Mouse (Mus musculus): ENCODE data around the gene Rhox4g. TPM values are rescaled to one million over a fixed set of nuclear protein-coding genes. Genes with fewer than 3 reads are reported as not detected.
"Not testable (repeated sequence)": the region's sequence is repeated elsewhere in the genome, so short reads cannot be mapped to it uniquely, and the experiment has no call there.

Gene Rhox4g
- polyA plus RNA-seq (2014; fragmentation: Nextera tagmentation; extraction: Ambion mirVana): not detected in 2 replicates

DNA sequence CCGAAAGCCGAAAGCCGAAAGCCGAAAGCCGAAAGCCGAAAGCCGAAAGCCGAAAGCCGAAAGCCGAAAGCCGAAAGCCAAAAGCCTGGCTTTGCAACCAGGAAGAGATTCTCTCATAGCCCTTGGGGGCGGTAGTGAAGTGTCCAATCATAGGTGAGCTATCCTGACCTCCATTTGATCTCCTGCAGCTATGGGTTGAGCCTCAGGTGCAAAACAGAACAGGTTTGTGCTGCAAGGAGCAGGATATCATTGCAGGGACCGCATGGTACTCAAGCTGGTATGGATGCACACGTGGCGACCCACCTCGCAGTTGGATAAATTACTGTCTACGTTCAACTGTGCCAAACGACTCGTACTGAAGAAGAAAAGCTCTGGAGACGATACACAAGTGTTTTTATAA lies at the start of gene Rhox4g:
Rhox4g (minus strand) TSS at position 101 of the 400 bp plus-strand sequence.
- not testable (repeated sequence) for H3K9me3 ChIP-seq (ENCODE audit: low read depth, low read length); H3K36me3 ChIP-seq (ENCODE audit: insufficient read depth); H3K9ac ChIP-seq; H3K27ac ChIP-seq (ENCODE audit: low read depth); DNase-seq; H3K4me3 ChIP-seq (ENCODE audit: low read depth, low read length); H3K4me2 ChIP-seq; H3K27me3 ChIP-seq (ENCODE audit: insufficient read depth, low read length); ATAC-seq (ENCODE audit: insufficient read depth); H3K4me1 ChIP-seq (ENCODE audit: insufficient read depth)
- 91% methylated on average over 16 of the region's 20 CpGs for WGBS

DNA sequence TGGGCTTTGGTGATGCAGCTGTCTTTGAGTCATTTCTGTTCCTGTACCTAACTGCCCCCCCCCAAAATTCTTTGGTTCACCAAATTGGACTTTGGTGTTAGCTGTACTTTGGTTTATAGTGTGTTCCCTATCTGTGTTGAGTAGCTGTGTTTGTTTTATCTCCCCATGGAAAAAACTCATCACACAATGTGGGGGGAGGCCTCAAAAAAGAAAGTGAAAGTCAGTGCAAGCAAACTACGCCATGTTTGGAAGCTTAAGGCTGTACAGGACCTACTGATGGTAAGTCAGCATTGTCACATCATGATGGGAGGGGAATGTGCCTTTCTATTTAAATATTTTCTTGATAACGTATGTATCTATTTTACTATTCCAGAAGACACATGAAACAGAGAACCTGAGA lies 41.1 kb upstream of the Rhox4g start:
- 71% methylated on average over 2 of the region's 2 CpGs for WGBS
- H3K36me3 ChIP-seq (ENCODE audit: insufficient read depth): no peaks in the 10 kb centered on the region
- H3K27ac ChIP-seq (ENCODE audit: low read depth): no peak overlapping the region
- no peak overlapping the region for H3K9ac ChIP-seq
- TF ChIP-seq CTCF (IDR thresholded peaks at IDR 0.05; ENCODE audit: low read depth): no peak
- DNase-seq (no peak), ATAC-seq (ENCODE audit: insufficient read depth) (no peak)
- H3K27me3 ChIP-seq (ENCODE audit: insufficient read depth, low read length): no peaks in the 10 kb centered on the region
- no peak overlapping the region for H3K4me2 ChIP-seq
- H3K4me3 ChIP-seq (ENCODE audit: low read depth, low read length): no peak overlapping the region
- H3K9me3 ChIP-seq (ENCODE audit: low read depth, low read length): no peaks in the 10 kb centered on the region
- H3K4me1 ChIP-seq (ENCODE audit: insufficient read depth): no peaks in the 10 kb centered on the region

DNA sequence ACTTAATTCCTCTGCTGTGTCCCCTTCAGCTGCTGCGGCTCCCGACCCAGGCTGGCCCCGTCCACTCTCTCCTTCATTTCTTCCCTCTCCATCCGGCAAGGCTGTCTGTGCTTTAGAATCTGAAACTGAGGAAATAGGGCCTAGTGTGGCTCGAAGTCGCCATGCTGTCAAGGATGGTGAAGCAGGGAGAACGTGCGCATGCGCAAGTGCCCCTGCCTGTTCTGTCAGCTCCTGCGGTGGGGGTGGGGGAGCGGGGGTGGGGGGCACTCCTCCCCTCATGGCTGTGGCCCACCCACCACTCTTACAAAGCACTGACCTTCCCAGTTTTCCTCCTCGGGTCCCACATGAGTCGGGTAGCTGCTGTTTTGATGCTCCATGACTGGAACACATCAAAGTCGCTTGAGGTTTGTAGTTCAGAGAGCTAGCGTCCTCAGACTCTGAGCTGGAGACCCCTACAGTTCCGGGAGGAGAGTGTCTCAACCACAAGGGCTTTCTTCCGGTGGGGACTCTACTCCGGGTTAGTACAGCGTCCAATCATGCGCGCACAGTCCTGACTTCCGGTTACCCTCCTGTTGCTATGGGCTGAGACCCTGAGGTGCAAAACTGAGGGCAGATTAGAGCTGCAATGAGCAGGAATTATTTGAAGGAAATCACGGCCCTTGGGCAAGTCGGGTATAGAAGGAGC lies 32.0 kb upstream of the Rhox4g start:
- Histone ChIP-seq H3K4me1 (ENCODE audit: insufficient read depth) (no peaks in the 10 kb centered on the region), H3K36me3 (ENCODE audit: insufficient read depth) (no peaks in the 10 kb centered on the region), H3K4me3 (ENCODE audit: low read depth, low read length) (no peak overlapping the region), H3K9ac (no peak overlapping the region), H3K4me2 (no peak overlapping the region), H3K27me3 (ENCODE audit: insufficient read depth, low read length) (no peaks in the 10 kb centered on the region), H3K9me3 (ENCODE audit: low read depth, low read length) (no peaks in the 10 kb centered on the region), H3K27ac (ENCODE audit: low read depth) (no peak overlapping the region)
- DNase-seq (no peak), ATAC-seq (ENCODE audit: insufficient read depth) (no peak)
- WGBS: 85% methylated on average over 24 of the region's 24 CpGs
- TF ChIP-seq CTCF (IDR thresholded peaks at IDR 0.05; ENCODE audit: low read depth): no peak

DNA sequence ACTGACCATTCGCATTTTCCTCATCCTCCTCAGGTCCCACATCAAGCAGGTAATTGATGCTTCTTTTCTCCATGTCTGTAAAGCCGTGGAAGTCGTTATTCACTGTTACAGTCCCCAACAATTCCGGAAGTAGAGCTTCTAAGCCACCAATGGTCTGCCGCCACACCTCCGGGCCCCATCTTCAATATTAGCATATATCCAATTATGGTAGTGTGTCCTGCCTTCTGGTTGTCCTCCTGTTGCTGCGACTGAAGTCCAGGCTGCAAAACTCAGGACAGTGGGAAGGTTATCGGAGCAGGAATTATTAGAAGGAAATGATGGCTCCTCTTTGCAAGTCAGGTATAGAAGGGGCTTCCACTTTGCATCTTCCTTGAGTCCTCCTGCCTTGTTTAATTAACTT lies 22.1 kb upstream of the Rhox4g start, which contains the start of gene Rhox2h:
Rhox2h (minus strand) TSS at position 101 of the 400 bp plus-strand sequence.
- H3K9me3 ChIP-seq (ENCODE audit: low read depth, low read length); ATAC-seq (ENCODE audit: insufficient read depth); H3K4me3 ChIP-seq (ENCODE audit: low read depth, low read length); H3K4me1 ChIP-seq (ENCODE audit: insufficient read depth); DNase-seq; H3K36me3 ChIP-seq (ENCODE audit: insufficient read depth); H3K27me3 ChIP-seq (ENCODE audit: insufficient read depth, low read length); H3K4me2 ChIP-seq; H3K9ac ChIP-seq; H3K27ac ChIP-seq (ENCODE audit: low read depth): not testable (repeated sequence)
- WGBS: 86% methylated on average over 8 of the region's 8 CpGs

DNA sequence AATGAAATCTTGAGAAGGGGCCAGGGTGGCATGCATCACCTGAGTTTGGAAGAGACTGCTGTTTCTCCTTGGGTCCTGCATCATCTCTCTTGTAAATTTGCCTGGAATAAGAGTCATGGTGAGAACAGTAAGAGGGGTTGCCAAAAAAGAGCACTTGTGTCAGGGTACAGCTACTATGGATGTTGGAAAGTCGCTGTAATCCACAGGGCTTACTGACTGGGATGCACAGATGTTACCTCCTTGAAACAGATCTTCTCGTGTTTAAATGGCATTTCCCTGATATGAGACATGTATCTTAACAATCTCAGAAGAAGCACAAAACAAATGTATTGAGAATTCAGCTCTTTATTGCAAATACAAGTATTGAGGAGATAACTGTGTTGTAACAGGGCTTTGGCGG lies 17.5 kb upstream of the Rhox4g start, which contains the start of gene Rhox3h:
Rhox3h (minus strand) TSS at position 101 of the 400 bp plus-strand sequence.
- not testable (repeated sequence) for H3K4me2 ChIP-seq; ATAC-seq (ENCODE audit: insufficient read depth); H3K9ac ChIP-seq; H3K4me3 ChIP-seq (ENCODE audit: low read depth, low read length); H3K27me3 ChIP-seq (ENCODE audit: insufficient read depth, low read length); H3K4me1 ChIP-seq (ENCODE audit: insufficient read depth); H3K27ac ChIP-seq (ENCODE audit: low read depth); H3K36me3 ChIP-seq (ENCODE audit: insufficient read depth); DNase-seq; H3K9me3 ChIP-seq (ENCODE audit: low read depth, low read length)
- 86% methylated on average over 1 of the region's 3 CpGs for WGBS

DNA sequence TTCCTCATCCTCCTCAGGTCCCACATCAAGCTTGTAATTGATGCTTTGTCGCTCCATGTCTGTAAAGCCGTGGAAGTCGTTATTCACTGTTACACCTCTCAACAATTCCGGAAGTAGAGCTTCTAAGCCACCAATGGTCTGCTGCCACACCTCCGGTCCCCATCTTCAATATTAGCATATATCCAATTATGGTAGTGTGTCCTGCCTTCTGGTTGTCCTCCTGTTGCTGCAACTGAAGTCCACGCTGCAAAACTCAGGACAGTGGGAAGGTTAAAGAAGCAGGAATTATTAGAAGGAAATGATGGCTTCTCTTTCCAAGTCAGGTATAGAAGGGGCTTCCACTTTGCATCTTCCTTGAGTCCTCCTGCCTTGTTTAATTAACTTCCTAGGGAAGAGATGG lies 7.8 kb downstream of the Rhox4g start, which contains the start of gene Rhox2g:
Rhox2g (minus strand) TSS at position 101 of the 400 bp plus-strand sequence.
- not testable (repeated sequence) for ATAC-seq (ENCODE audit: insufficient read depth)

DNA sequence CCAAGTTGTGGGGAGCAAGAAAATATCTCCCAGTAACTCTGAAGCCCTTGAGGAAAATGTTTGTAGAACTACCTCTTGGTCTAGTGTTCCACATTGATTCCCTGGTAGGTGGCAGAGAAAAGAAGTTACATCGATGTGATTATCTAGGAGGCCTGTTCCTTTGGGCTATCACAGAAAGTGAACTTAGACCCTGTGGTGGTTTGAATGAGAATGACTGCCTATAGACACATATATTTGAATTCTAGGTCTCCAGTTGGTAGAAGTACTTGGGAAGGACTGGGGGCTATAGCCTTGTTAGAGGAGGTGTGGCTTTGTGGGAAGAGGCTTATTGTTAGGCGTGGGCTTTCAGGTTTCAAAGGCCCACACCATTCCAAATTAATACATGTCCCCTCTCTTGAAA lies 22.6 kb downstream of the Rhox4g start, which contains the start of gene Rhox3g:
Rhox3g (minus strand) TSS at position 101 of the 400 bp plus-strand sequence.
- not testable (repeated sequence) for DNase-seq; H3K27me3 ChIP-seq (ENCODE audit: insufficient read depth, low read length); ATAC-seq (ENCODE audit: insufficient read depth); H3K4me3 ChIP-seq (ENCODE audit: low read depth, low read length); H3K27ac ChIP-seq (ENCODE audit: low read depth); H3K9me3 ChIP-seq (ENCODE audit: low read depth, low read length); H3K4me1 ChIP-seq (ENCODE audit: insufficient read depth); H3K36me3 ChIP-seq (ENCODE audit: insufficient read depth); H3K4me2 ChIP-seq; H3K9ac ChIP-seq
- WGBS: 84% methylated on average over 2 of the region's 2 CpGs

More for the DNA sequence above, 7.8 kb downstream of the Rhox4g start, which contains the start of gene Rhox2g:
- not testable (repeated sequence) for H3K4me2 ChIP-seq; H3K27ac ChIP-seq (ENCODE audit: low read depth); H3K36me3 ChIP-seq (ENCODE audit: insufficient read depth); H3K4me1 ChIP-seq (ENCODE audit: insufficient read depth); H3K27me3 ChIP-seq (ENCODE audit: insufficient read depth, low read length); DNase-seq; H3K9me3 ChIP-seq (ENCODE audit: low read depth, low read length); H3K4me3 ChIP-seq (ENCODE audit: low read depth, low read length); H3K9ac ChIP-seq
- WGBS: 87% methylated on average over 6 of the region's 6 CpGs

DNA sequence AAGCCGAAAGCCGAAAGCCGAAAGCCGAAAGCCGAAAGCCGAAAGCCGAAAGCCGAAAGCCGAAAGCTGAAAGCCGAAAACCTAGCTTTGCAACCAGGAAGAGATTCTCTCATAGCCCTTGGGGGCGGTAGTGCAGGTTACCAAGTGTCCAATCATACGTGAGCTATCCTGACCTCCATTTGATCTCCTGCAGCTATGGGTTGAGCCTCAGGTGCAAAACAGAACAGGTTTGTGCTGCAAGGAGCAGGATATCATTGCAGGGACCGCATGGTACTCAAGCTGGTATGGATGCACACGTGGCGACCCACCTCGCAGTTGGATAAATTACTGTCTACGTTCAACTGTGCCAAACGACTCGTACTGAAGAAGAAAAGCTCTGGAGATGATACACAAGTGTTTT lies 43.5 kb downstream of the Rhox4g start, which contains the start of gene Rhox4f:
Rhox4f (minus strand) TSS at position 101 of the 400 bp plus-strand sequence.
- H3K27ac ChIP-seq (ENCODE audit: low read depth); ATAC-seq (ENCODE audit: insufficient read depth); H3K4me3 ChIP-seq (ENCODE audit: low read depth, low read length); DNase-seq; H3K27me3 ChIP-seq (ENCODE audit: insufficient read depth, low read length); H3K9ac ChIP-seq; H3K4me1 ChIP-seq (ENCODE audit: insufficient read depth); H3K9me3 ChIP-seq (ENCODE audit: low read depth, low read length); H3K4me2 ChIP-seq; H3K36me3 ChIP-seq (ENCODE audit: insufficient read depth): not testable (repeated sequence)
- 95% methylated on average over 14 of the region's 19 CpGs for whole genome bisulfite sequencing

Other genes with a start within 250 kb of the Rhox4g start
- gene Rhox2b, start 239.3 kb downstream of the Rhox4g start, polyA plus RNA-seq (2014; fragmentation: Nextera tagmentation; extraction: Ambion mirVana): not detected in 2 replicates
- not detected in 2 replicates for gene Rhox4b, start 218.8 kb downstream of the Rhox4g start, polyA plus RNA-seq (2014; fragmentation: Nextera tagmentation; extraction: Ambion mirVana)
- not detected in 2 replicates for gene Rhox2c, start 197.6 kb downstream of the Rhox4g start, polyA plus RNA-seq (2014; fragmentation: Nextera tagmentation; extraction: Ambion mirVana)
- gene Rhox3c, start 192.7 kb downstream of the Rhox4g start, polyA plus RNA-seq (2014; fragmentation: Nextera tagmentation; extraction: Ambion mirVana): not detected in 2 replicates
- not detected in 2 replicates for gene Rhox4c, start 171.0 kb downstream of the Rhox4g start, polyA plus RNA-seq (2014; fragmentation: Nextera tagmentation; extraction: Ambion mirVana)
- gene Rhox2d, start 157.9 kb downstream of the Rhox4g start, polyA plus RNA-seq (2014; fragmentation: Nextera tagmentation; extraction: Ambion mirVana): not detected in 2 replicates
- not detected in 2 replicates for gene Rhox4d, start 137.0 kb downstream of the Rhox4g start, polyA plus RNA-seq (2014; fragmentation: Nextera tagmentation; extraction: Ambion mirVana)
- not detected in 2 replicates for gene Rhox2e, start 120.9 kb downstream of the Rhox4g start, polyA plus RNA-seq (2014; fragmentation: Nextera tagmentation; extraction: Ambion mirVana)
- gene Rhox3e, start 109.3 kb downstream of the Rhox4g start, polyA plus RNA-seq (2014; fragmentation: Nextera tagmentation; extraction: Ambion mirVana): not detected in 2 replicates
- gene Rhox4e, start 93.9 kb downstream of the Rhox4g start, polyA plus RNA-seq (2014; fragmentation: Nextera tagmentation; extraction: Ambion mirVana): not detected in 2 replicates
- not detected in 2 replicates for gene Rhox2f, start 79.9 kb downstream of the Rhox4g start, polyA plus RNA-seq (2014; fragmentation: Nextera tagmentation; extraction: Ambion mirVana)
- gene Rhox3f, start 70.3 kb downstream of the Rhox4g start, polyA plus RNA-seq (2014; fragmentation: Nextera tagmentation; extraction: Ambion mirVana): not detected in 2 replicates
- gene Rhox4f, start 43.6 kb downstream of the Rhox4g start, polyA plus RNA-seq (2014; fragmentation: Nextera tagmentation; extraction: Ambion mirVana): not detected in 2 replicates
- not detected in 2 replicates for gene Rhox3g, start 22.7 kb downstream of the Rhox4g start, polyA plus RNA-seq (2014; fragmentation: Nextera tagmentation; extraction: Ambion mirVana)
- gene Rhox2g, start 7.9 kb downstream of the Rhox4g start, polyA plus RNA-seq (2014; fragmentation: Nextera tagmentation; extraction: Ambion mirVana): not detected in 2 replicates
- not detected in 2 replicates for gene Rhox3h, start 17.4 kb upstream of the Rhox4g start, polyA plus RNA-seq (2014; fragmentation: Nextera tagmentation; extraction: Ambion mirVana)
- gene Rhox2h, start 21.9 kb upstream of the Rhox4g start, polyA plus RNA-seq (2014; fragmentation: Nextera tagmentation; extraction: Ambion mirVana): not detected in 2 replicates
- 4.0 and 4.7 TPM in 2 replicates for gene Rhox5, start 153.5 kb upstream of the Rhox4g start, polyA plus RNA-seq (2014; fragmentation: Nextera tagmentation; extraction: Ambion mirVana)
- gene Rhox6, start 175.6 kb upstream of the Rhox4g start, polyA plus RNA-seq (2014; fragmentation: Nextera tagmentation; extraction: Ambion mirVana): not detected in 2 replicates
- gene Rhox7a, start 180.4 kb upstream of the Rhox4g start, polyA plus RNA-seq (2014; fragmentation: Nextera tagmentation; extraction: Ambion mirVana): not detected in 2 replicates
- gene Rhox8, start 227.6 kb upstream of the Rhox4g start, polyA plus RNA-seq (2014; fragmentation: Nextera tagmentation; extraction: Ambion mirVana): not detected in 2 replicates
- not detected in 2 replicates for gene Rhox7b, start 245.9 kb upstream of the Rhox4g start, polyA plus RNA-seq (2014; fragmentation: Nextera tagmentation; extraction: Ambion mirVana)

Measured in lung, embryonic 14.5 days (tissue).